Mouse (Mus musculus): ENCODE data around the gene Prmt1.

The Prmt1 gene

GRCm38 (mm10) chr7:44954091-44954885 is 32.1 kb downstream of the Prmt1 start:
- in situ Hi-C loops (cut with MboI; ENCODE audit: low sequenced_read_pairs): no loop called here

- in situ Hi-C loops (cut with MboI; ENCODE audit: low sequenced_read_pairs): no loop called here
These were observed 32.8 kb downstream of the Prmt1 start for GRCm38 (mm10) chr7:44953561-44953960.

GRCm38 (mm10) chr7:44952611-44953306 is 33.6 kb downstream of the Prmt1 start:
- in situ Hi-C loops (cut with MboI; ENCODE audit: low sequenced_read_pairs): no loop called here

DNA sequence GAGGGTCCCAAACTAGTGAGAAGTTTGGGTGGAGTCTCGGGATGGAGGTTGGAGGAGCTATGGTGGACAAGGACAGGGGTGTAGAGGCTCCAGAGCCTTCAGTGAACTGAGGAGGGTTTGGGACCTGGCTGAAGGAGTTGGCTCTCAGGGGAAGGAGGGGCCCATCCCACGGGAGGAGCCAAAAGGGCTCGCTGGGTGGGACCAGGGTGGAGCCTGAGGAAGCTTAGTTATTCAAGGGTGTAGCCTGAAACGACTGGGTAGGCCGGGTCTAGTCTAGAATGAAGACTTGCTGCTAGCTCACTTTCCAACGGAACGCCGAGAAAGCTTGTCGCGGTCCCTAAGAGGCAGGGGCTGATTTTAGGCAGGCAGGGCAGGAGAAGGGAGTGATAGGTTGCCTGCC is 34.4 kb downstream of the Prmt1 start:
- in situ Hi-C loops (cut with MboI; ENCODE audit: low sequenced_read_pairs): no loop called here

DNA sequence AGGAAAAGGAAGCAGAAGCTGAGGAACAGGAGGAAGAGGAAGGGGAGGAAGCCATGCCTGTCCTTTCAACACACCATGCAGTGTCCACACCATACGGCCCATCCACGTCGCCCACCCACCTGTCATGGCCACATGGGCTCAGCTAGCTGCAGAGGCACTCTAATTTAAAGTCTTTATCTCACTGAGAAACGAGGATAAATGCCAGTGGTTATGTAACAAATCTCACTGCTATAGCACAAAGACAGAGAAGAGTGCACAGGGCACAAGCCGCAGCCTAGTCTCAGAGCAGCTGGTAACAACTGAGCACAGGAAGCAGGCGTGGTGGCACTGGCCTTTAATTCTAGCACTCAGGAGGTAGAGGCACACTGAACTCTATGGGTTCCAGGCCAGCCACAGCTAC is 36.4 kb downstream of the Prmt1 start:
- in situ Hi-C loops (cut with MboI; ENCODE audit: low sequenced_read_pairs): no loop called here

DNA sequence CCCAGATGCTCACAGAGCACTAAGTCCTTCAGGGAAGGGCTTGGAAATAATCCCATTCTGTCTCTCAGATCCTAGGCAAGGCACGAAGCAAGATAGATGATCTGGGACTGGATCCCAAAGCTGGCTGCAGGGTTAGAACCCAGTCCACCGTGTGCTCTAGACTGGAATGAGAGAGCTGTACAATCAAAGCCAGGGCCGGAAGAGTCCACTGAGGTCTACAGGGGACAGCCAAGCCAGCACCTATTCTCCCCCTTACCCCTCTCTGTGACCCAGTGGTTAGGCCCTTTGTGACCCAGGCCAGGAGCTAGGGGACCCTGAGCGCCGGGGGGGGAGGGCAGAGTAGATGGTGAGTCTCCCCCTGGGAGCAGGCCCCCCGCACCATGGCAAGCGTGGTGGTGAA is 43.5 kb downstream of the Prmt1 start, which contains the start of gene Tsks:
TSS of gene Tsks (plus strand) at position 301 of the 400 bp plus-strand sequence.
- in situ Hi-C loops (cut with MboI; ENCODE audit: low sequenced_read_pairs): no loop called here

DNA sequence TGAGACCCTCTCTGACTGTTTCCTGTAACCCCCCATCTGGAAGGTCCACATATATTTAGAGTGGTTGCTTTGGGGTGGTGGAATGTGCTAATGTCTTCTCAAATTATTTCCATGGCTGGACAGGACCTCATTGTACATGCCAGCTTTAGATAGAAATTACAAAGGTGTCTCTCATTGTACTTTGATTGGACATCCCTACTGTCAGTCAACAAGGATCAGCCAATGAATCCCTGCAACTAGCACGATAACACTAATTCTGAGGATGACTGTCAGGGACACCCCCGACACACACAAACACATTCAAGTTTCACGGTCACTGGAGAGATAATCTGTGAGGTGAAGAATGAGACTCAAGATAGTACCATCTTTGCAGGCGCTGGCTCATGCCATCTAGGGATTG is 47.7 kb downstream of the Prmt1 start:
- in situ Hi-C loops (cut with MboI; ENCODE audit: low sequenced_read_pairs): no loop called here

- in situ Hi-C loops (cut with MboI; ENCODE audit: low sequenced_read_pairs): no loop called here
These were observed 56.9 kb downstream of the Prmt1 start, which contains the start of gene Ap2a1 for GRCm38 (mm10) chr7:44929204-44930151. TSS of gene Ap2a1 (minus strand) at chr7:44929496.

- in situ Hi-C loops (cut with MboI; ENCODE audit: low sequenced_read_pairs): no loop called here
These were observed 57.8 kb downstream of the Prmt1 start for GRCm38 (mm10) chr7:44928570-44928969.

Data from CH12F3 (cell line).